Mouse (Mus musculus) bone marrow, adult 2 months (tissue): Measurements from ENCODE around the gene Ezr. TPM values are rescaled to one million over a fixed set of nuclear protein-coding genes. Genes with fewer than 3 reads are reported as not detected.

Experiments
- H3K27ac ChIP-seq: fragments of 200-500 bp; 2 replicates; pipeline ENCODE4 v1.5.1; 2012; ENCODE audit warnings: low read depth, mild to moderate bottlenecking, control low read depth, inconsistent platforms, low read length; ENCODE audit not compliant: control insufficient read depth, poor library complexity, insufficient read depth
- H3K4me1 ChIP-seq: fragments of 200-500 bp; 2 replicates; pipeline ENCODE4 v1.6.1; 2011; ENCODE audit warnings: low read length; ENCODE audit not compliant: control insufficient read depth, insufficient read depth
- H3K4me3 ChIP-seq: fragments of 200-500 bp; replicated peaks from 2 replicates; pipeline ENCODE3; 2011; ENCODE audit warnings: mild to moderate bottlenecking, low read depth, low read length, control low read depth; ENCODE audit not compliant: control insufficient read depth
- CTCF ChIP-seq: fragments of 200-500 bp; IDR thresholded peaks from 2 replicates; pipeline ENCODE4 v1.5.1; 2011; ENCODE audit warnings: low read length, control low read depth; ENCODE audit not compliant: control insufficient read depth, insufficient read depth
- POLR2A ChIP-seq: fragments of 200-500 bp; IDR thresholded peaks from 2 replicates; pipeline ENCODE4 v1.6.1; 2011; ENCODE audit warnings: low read depth, mild to moderate bottlenecking, control low read depth, low read length, borderline replicate concordance; ENCODE audit not compliant: control insufficient read depth
- WGBS: fragments of 180-500 bp; shearing (Covaris S2); methylation state at CpG from one replicate; pipeline ENCODE4 v1.1.7; 2018; 5-methylcytosine and 5-hydroxymethylcytosine counted together
- polyA plus RNA-seq: library from polyadenylated mRNA; stranded (reverse); fragments of >200 nt; gene quantifications from 2 replicates; pipeline ENCODE4 v1.2.4, GENCODE M21; 2011; ENCODE audit warnings: low replicate concordance; ENCODE audit not compliant: missing spikeins, insufficient read depth, insufficient read length

Gene Ezr
- polyA plus RNA-seq, 1 experiment = 82.0 TPM

DNA sequence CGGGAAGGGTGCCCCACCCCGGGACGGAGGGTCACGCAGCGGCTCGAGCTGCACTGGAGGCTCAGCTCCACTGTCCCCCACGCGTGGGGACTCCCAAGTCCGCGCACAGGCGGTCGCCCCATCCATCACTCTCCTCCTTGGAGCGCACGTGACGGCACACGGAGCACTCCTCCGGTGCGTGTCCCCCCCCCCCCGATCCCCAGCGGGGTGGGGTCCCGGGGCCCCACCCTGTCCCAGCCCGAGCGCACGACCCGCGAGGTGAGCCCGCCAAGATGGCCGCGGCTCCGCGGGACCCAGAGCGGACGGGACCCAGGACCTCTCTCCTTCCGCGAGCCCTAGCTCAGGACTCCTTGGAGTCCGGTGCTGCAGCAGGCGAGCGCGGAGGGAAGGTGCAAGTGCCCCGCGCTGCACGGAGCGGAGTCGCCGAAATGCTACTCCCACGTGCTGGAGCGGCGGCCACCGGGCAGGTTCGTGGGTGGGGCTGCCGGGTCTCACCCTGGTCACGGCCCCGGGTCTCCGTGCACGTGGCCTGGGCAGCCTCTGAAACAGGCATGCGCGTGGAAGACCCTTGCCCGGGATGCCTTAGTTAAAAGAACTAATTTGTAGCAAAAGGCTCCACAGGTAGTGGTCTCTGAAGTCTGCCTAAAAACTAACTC lies 550 bp upstream of the Ezr start:
- Histone ChIP-seq H3K4me1 (peaks cover 3% of the 10 kb centered on the region), H3K4me3 (peak overlapping the region; percentile 94), H3K27ac (peak overlapping the region; percentile 94)
- WGBS = under 1% methylated on average over 58 of the region's 58 CpGs
- TF ChIP-seq CTCF (no peak), POLR2A (peak; percentile 29; the same call in 1 of the 2 replicates)

DNA sequence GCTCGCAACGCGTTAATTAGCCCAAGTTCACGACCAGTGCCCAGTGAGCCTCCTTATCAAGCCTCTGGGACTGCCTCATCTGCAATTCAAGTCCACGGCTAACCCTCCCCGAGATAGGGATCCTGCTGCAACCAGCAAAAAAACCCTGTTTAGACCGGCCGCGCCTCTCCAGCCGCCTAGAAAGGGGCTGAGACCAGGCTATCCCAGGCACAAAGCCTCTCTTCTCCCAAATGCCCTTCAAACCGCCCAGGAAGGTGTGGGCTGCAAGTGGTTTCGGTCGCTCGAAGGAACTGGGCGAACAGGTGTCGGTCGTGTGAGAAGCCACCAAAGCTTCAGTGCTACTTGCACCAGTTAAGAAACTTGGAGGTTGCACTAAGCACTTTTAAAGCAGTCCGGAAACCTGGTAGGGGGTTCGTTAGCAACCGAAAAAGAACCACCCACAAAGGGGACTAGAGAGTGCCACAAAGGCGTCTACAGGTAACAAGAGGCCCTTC lies 504 bp downstream of the Ezr start:
- no peak for TF ChIP-seq POLR2A
- TF ChIP-seq CTCF = no peak

DNA sequence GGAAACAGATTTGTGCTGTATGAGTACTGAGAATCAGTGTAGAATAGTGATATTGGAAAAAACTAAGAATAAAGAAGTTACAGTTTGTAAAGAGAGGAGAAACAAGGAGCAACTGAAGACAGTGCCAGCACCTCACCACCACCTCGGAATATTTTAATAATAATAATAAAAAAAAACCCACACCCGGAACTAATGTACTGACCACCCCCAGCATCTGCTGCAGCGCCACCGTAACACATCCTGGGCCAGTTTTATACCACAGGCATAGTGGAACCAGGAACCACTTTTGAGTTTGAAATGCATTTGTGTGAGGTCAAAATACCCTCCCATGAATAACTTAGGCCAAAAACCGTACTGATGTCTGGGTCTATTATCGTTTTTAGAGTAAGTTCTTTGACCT lies 1.3 kb downstream of the Ezr start:
- H3K4me3 ChIP-seq = peak overlapping the region; percentile 56
- H3K4me1 ChIP-seq = peaks cover 3% of the 10 kb centered on the region
- 14% methylated on average over 6 of the region's 6 CpGs for WGBS
- TF ChIP-seq POLR2A (no peak), CTCF (no peak)
- H3K27ac ChIP-seq = no peak overlapping the region

More for the DNA sequence above, 504 bp downstream of the Ezr start:
- H3K4me3 ChIP-seq = peak overlapping the region; percentile 94
- peak overlapping the region; percentile 94 for H3K27ac ChIP-seq
- WGBS = under 1% methylated on average over 21 of the region's 21 CpGs
- H3K4me1 ChIP-seq = peaks cover 3% of the 10 kb centered on the region

DNA sequence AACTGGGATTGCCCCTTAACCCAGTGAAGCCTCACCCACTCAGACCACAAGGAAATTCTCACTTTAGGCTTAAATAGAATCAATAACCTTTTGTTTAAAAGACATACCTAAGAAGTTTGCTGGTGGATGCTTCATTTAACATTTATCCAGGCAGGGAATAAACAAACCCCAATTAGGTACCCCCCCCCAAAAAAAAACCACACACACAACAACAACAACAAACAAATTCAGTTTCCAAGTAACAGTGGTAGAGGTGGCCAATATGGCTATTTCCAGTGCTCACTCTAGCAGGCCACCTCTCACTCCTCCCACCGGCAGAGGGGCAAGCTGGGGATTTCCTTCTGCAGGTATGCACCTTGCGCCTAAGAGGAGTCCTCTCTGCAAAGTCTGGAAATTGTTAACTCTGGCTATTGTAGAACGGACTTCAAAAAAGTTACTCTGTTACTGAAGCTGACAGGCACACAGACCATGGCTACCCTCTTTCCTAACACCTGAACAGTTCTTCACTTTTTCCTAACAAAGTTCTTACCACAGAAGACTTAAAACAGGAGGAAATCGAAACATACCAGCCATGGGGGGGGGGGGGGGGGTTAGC lies 2.0 kb downstream of the Ezr start:
- Histone ChIP-seq H3K4me1 (peaks cover 3% of the 10 kb centered on the region), H3K27ac (0 out of 2 replicates have a peak overlapping the region, but pooled peaks have one; percentile 3), H3K4me3 (peak overlapping the region; percentile 10)
- TF ChIP-seq CTCF (no peak), POLR2A (no peak)
- WGBS = 39% methylated on average over 4 of the region's 4 CpGs

DNA sequence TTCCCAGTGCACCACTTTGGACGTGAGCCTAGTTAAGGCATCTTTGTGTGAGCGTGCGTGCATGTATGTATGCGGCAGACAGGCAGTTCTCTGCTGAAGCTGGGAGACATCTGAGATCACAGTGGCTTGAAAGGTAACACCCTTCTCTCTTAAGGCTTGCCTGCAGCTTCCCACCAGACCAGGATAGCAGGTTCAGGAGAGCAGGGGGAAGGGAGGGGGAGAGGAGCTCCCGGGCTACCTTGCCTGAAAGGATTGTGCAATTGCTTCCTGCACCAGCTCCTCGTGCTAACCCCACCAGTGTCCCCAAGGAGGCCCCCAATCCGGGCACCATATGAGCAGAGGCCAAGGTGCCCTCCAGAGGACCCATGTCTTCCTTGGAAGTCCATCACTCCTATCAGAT lies 3.0 kb downstream of the Ezr start:
- Histone ChIP-seq H3K4me1 (peaks cover 3% of the 10 kb centered on the region), H3K4me3 (peak overlapping the region; percentile 29), H3K27ac (0 out of 2 replicates have a peak overlapping the region, but pooled peaks have one; percentile 1)
- TF ChIP-seq CTCF (no peak), POLR2A (no peak)
- WGBS = 29% methylated on average over 7 of the region's 7 CpGs

DNA sequence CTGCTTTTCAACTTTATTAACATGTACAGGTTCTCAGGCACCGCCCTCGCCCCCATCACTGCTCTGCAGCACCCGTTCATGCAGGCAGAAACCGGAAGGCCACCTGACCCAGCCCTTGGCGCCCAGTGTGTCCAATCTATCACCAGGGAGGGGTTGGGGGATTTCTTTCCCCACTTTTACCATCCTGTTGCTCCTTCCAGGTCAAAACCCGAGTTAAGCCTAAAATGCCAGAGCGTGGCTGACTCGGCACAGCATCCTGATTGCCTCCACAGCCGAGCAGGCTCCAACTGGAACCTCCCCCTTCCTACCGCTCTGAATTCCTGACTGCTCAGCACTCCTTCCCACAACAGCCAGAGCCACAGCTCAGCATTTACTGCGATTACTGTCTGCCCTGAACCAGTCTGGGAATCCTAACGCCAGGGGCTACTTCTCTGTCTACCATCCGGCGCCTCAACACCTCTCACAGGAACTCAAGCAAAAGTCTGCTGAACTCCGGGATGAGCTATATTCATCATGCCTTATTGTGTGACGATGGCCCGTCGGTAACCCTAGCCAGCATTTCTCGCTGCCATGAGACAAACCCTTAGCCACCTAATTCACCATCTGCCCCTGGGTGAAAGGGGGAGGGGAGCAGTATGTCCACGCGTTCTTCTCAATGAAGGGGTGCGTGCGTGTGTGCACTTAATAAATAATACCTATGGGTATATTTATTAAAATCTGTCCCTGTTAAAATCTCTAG lies 3.6 kb downstream of the Ezr start:
- H3K4me1 ChIP-seq = peaks cover 3% of the 10 kb centered on the region
- peak overlapping the region; percentile 64 for H3K4me3 ChIP-seq
- TF ChIP-seq CTCF = no peak
- TF ChIP-seq POLR2A = no peak
- H3K27ac ChIP-seq = peak overlapping the region; percentile 94
- WGBS = 14% methylated on average over 23 of the region's 23 CpGs

DNA sequence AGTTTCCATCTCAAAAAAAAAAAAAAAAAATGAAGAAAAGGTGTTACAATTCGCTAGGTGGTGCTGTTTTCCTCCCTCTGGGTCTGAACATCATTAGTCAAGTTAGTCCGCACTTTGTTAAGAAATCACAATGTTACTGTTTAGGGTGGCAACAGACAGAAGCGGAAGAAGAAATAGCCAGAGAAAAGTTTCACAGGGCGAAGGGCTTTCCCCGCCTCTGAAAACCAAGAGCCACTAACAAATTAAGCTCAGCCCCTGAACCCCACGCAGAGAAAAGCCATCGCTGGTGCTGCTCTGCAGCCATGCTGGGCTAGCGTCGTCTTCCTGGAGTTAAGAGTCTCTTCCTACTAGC lies 4.3 kb downstream of the Ezr start:
- WGBS = 0% methylated on average over 9 of the region's 9 CpGs
- H3K4me1 ChIP-seq = peaks cover 5% of the 10 kb centered on the region

DNA sequence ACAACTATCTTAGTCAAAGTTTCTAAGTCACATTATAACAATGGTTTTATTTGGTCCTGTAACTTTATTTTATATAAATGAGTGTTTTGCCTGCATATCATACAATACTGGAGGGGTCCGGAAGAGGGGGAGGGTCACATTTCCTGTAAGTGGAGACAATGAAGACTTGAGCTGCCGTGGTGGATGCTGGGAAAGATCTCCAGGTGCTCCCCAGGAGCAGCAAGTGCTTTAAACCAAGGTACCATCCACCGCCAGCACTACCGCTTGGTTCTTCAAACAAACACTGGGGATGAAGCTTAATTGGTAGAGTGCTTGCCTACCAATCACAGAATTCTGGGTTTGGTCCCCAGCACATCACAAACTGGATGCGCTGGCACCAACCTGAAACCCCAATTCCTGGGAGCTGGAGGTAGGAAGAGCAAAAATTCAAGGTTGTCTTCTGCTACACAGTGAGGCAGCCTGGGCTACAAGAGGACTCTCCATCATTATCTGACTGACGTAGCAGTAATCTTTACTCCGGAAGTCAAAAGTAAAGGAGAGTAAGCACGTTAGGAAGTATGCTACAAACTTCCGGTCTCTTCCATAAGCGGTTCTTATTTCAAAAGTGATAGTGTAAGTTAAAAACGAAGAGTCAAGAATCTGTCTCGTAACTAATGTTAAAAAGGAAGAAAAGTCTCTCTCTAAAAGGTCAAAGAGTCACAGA lies 4.8 kb downstream of the Ezr start:
- H3K4me1 ChIP-seq = peaks cover 5% of the 10 kb centered on the region
- no peak overlapping the region for H3K4me3 ChIP-seq
- peak overlapping the region; percentile 1; the same call in 1 of the 2 replicates for H3K27ac ChIP-seq

More for the DNA sequence above, 4.3 kb downstream of the Ezr start:
- peak overlapping the region; percentile 64 for H3K4me3 ChIP-seq
- peak; percentile 25; the same call in 1 of the 2 replicates for TF ChIP-seq CTCF
- TF ChIP-seq POLR2A = 0 out of 2 replicates have a peak, but pooled peaks have one; percentile 45
- peak overlapping the region; percentile 94 for H3K27ac ChIP-seq

More for the DNA sequence above, 4.8 kb downstream of the Ezr start:
- 54% methylated on average over 12 of the region's 12 CpGs for WGBS
- no peak for TF ChIP-seq POLR2A
- TF ChIP-seq CTCF = no peak
